In the genomic region with DNA sequence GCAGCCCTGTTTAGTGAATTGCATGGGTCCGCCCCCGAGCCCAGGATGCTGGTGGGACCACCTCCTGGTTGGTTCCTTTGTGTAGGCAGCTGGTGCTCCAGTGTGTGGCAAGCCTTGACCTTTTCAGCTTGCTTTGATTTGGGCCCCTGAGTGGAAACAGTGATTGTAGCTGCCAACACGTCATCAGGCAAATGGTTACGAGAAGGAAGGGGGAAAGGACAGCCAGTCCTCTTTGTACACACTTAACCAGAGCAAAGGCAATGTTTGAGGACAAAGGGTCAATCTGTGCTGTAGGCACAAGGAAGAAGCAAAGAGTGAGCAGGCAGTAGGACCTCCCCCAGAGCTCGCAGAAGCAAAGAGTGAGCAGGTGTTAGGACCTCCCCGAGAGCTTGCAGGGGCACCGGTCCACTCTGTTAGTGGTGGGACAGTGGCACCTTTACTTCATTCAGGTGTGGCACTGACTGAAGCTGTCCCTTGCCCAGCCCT, we compare ENCODE assay signal across 8 mouse cellular contexts.
DNase-seq lines count a peak whose midpoint lies in the region; ATAC-seq lines count a peak whose summit lies in the region.

No protein-coding gene starts in this region.

- DNase-seq in heart, postnatal 4 days = peak; percentile 12
- DNase-seq in heart, adult 8-10 months (ENCODE audit: low spot score) = no peak
- DNase-seq in adrenal gland, postnatal 36 days = peak; percentile 57 to 64
- DNase-seq in kidney, adult 8-10 months = peak; percentile 5 to 12
- peak; percentile 50 for DNase-seq in lung, postnatal 14 days
- DNase-seq in right cerebral cortex, adult 18-20 months = no peak
- DNase-seq in thymus, adult 18-20 months = no peak

- no peak for ATAC-seq in granulocyte monocyte progenitor cell, adult 5-6 weeks (replicated peaks; ENCODE audit: poor library complexity, severe bottlenecking)

Comparison
In these comparisons a context has a peak if more than half of its experiments do, and no peak if none do; other contexts are left out.
1. DNase-seq: peak in heart, postnatal 4 days (single experiment), adrenal gland, postnatal 36 days (2 of 2), kidney, adult 8-10 months (2 of 2) and lung, postnatal 14 days (single experiment); none in heart, adult 8-10 months (single experiment), right cerebral cortex, adult 18-20 months (single experiment) and thymus, adult 18-20 months (0 of 2).